Mouse (Mus musculus) spleen, adult 2 months (tissue): ENCODE measurements around the gene Atg10.

ENCODE experiments used
- CTCF ChIP-seq: fragments of 200-500 bp; IDR thresholded peaks from 2 replicates; pipeline ENCODE4 v1.5.1; 2011; ENCODE audit warnings: mild to moderate bottlenecking, inconsistent platforms; ENCODE audit not compliant: insufficient read depth, insufficient read length, insufficient replicate concordance; ENCODE audit errors: extremely low read depth
- POLR2A ChIP-seq: fragments of 200-500 bp; IDR thresholded peaks from 2 replicates; pipeline ENCODE4 v1.6.1; 2011; ENCODE audit warnings: low read depth, low read length, inconsistent platforms

GRCm38 (mm10) chr13:90995034-90995629 is 228.6 kb downstream of the Atg10 start:
- TF ChIP-seq CTCF: no peak
- TF ChIP-seq POLR2A: no peak
